Mouse (Mus musculus) intestine, postnatal 0 days (tissue): Measurements from ENCODE around the gene Efcab9. TPM values are rescaled to one million over a fixed set of nuclear protein-coding genes. Genes with fewer than 3 reads are reported as not detected.
A peak's percentile ranks its signal among the peaks of the same experiment; 100 is the strongest.

Source experiments
- ATAC-seq: fragments of 200-750 bp; cut with Nextera tagmentation; 2 replicates; pipeline ENCODE4 v1.8.0; 2017; ENCODE audit warnings: mild to moderate bottlenecking, moderate TSS enrichment, moderate library complexity
- H3K27ac ChIP-seq: fragments of 300-500 bp; sonication (generic); 2 replicates; pipeline ENCODE4 v1.5.1; 2014; ENCODE audit warnings: mild to moderate bottlenecking, low read depth, low read length, moderate library complexity
- H3K27me3 ChIP-seq: fragments of 300-500 bp; sonication (generic); replicated peaks from 2 replicates; pipeline ENCODE4 v1.6.1; 2014; ENCODE audit warnings: low read length, mixed read lengths; ENCODE audit not compliant: control insufficient read depth, insufficient read depth
- H3K36me3 ChIP-seq: fragments of 300-500 bp; sonication (generic); 2 replicates; pipeline ENCODE4 v1.6.1; 2014; ENCODE audit warnings: mild to moderate bottlenecking, moderate library complexity; ENCODE audit not compliant: control insufficient read depth, insufficient read depth
- H3K4me1 ChIP-seq: fragments of 300-500 bp; sonication (generic); replicated peaks from 2 replicates; pipeline ENCODE4 v1.6.1; 2014; ENCODE audit warnings: antibody characterized with exemption, low read length, mixed read lengths; ENCODE audit not compliant: control insufficient read depth, insufficient read depth
- H3K4me2 ChIP-seq: fragments of 300-500 bp; sonication (generic); replicated peaks from 2 replicates; pipeline ENCODE4 v1.6.1; 2014; ENCODE audit warnings: low read depth, mild to moderate bottlenecking, moderate library complexity
- H3K4me3 ChIP-seq: fragments of 300-500 bp; sonication (generic); 2 replicates; pipeline ENCODE4 v1.5.1; 2014; ENCODE audit warnings: low read depth, low read length
- H3K9ac ChIP-seq: fragments of 300-500 bp; sonication (generic); 2 replicates; pipeline ENCODE4 v1.6.1; 2014; ENCODE audit warnings: mild to moderate bottlenecking, low read depth, low read length
- H3K9me3 ChIP-seq: fragments of 300-500 bp; sonication (generic); 2 replicates; pipeline ENCODE4 v1.6.1; 2016; ENCODE audit warnings: mixed run types; ENCODE audit not compliant: control insufficient read depth
- CTCF ChIP-seq: sonication (generic); IDR thresholded peaks from 2 replicates; pipeline ENCODE4 v1.5.1; 2016; ENCODE audit warnings: low read depth, mild to moderate bottlenecking, control low read depth, antibody characterized with exemption, moderate library complexity
- WGBS: fragments of 180-500 bp; shearing (Covaris S2); extraction: QIAGEN DNeasy Blood & Tissue Kit; methylation state at CpG from one replicate; pipeline ENCODE4 v1.1.7; 2014; 5-methylcytosine and 5-hydroxymethylcytosine counted together
- polyA plus RNA-seq: library from polyadenylated mRNA; unstranded; fragments of >200 nt; fragmentation: Nextera tagmentation; extraction: Ambion mirVana; gene quantifications from 2 replicates; pipeline ENCODE4 v1.2.1, GENCODE M21; 2015

Efcab9 gene
- polyA plus RNA-seq, 1 experiment from 2014 or later, result 0.21 TPM

GRCm38 (mm10) chr11:32552401-32553090 is 20.7 kb upstream of the Efcab9 start:
- Histone ChIP-seq H3K9ac (no peak overlapping the region), H3K27me3 (no peaks in the 10 kb centered on the region), H3K4me2 (no peak overlapping the region), H3K4me1 (0 out of 2 replicates have a peak, but pooled peaks cover 10% of the 10 kb centered on the region), H3K4me3 (no peak overlapping the region), H3K27ac (peak overlapping the region; percentile 41; the same call in 1 of the 2 replicates), H3K36me3 (no peaks in the 10 kb centered on the region), H3K9me3 (no peaks in the 10 kb centered on the region)
- WGBS, result 48% methylated on average over 13 of the region's 13 CpGs
- TF ChIP-seq CTCF, result no peak
- no peak for ATAC-seq

- H3K4me2 ChIP-seq, result no peak overlapping the region
- H3K9ac ChIP-seq, result no peak overlapping the region
- no peak overlapping the region for H3K4me3 ChIP-seq
- 0 out of 2 replicates have a peak, but pooled peaks cover 10% of the 10 kb centered on the region for H3K4me1 ChIP-seq
- H3K9me3 ChIP-seq, result no peaks in the 10 kb centered on the region
- peak overlapping the region; percentile 7; the same call in 1 of the 2 replicates for H3K27ac ChIP-seq
- peaks cover 3% of the 10 kb centered on the region; the same call in 1 of the 2 replicates for H3K36me3 ChIP-seq
- WGBS, result 44% methylated on average over 12 of the region's 12 CpGs
- ATAC-seq, result no peak
- no peak for TF ChIP-seq CTCF
- H3K27me3 ChIP-seq, result no peaks in the 10 kb centered on the region
These were observed 19.9 kb upstream of the Efcab9 start for GRCm38 (mm10) chr11:32551579-32552297.

GRCm38 (mm10) chr11:32551056-32551455 is 19.2 kb upstream of the Efcab9 start:
- no peak overlapping the region for H3K4me3 ChIP-seq
- TF ChIP-seq CTCF, result no peak
- 0 out of 2 replicates have a peak, but pooled peaks cover 10% of the 10 kb centered on the region for H3K4me1 ChIP-seq
- H3K4me2 ChIP-seq, result no peak overlapping the region
- H3K9ac ChIP-seq, result no peak overlapping the region
- WGBS, result 87% methylated on average over 4 of the region's 4 CpGs
- H3K9me3 ChIP-seq, result no peaks in the 10 kb centered on the region
- no peaks in the 10 kb centered on the region for H3K27me3 ChIP-seq
- no peak for ATAC-seq
- H3K36me3 ChIP-seq, result peaks cover 3% of the 10 kb centered on the region; the same call in 1 of the 2 replicates
- no peak overlapping the region for H3K27ac ChIP-seq

GRCm38 (mm10) chr11:32550102-32550501 is 18.2 kb upstream of the Efcab9 start:
- no peak for TF ChIP-seq CTCF
- WGBS, result 76% methylated on average over 4 of the region's 4 CpGs
- no peak overlapping the region for H3K27ac ChIP-seq
- no peak overlapping the region for H3K4me2 ChIP-seq
- H3K4me3 ChIP-seq, result no peak overlapping the region
- no peak overlapping the region for H3K9ac ChIP-seq
- no peaks in the 10 kb centered on the region for H3K27me3 ChIP-seq
- H3K36me3 ChIP-seq, result peaks cover 3% of the 10 kb centered on the region; the same call in 1 of the 2 replicates
- H3K4me1 ChIP-seq, result 0 out of 2 replicates have a peak, but pooled peaks cover 6% of the 10 kb centered on the region
- H3K9me3 ChIP-seq, result no peaks in the 10 kb centered on the region
- ATAC-seq, result no peak

- H3K36me3 ChIP-seq, result peaks cover 3% of the 10 kb centered on the region; the same call in 1 of the 2 replicates
- ATAC-seq, result no peak
- H3K4me2 ChIP-seq, result no peak overlapping the region
- no peaks in the 10 kb centered on the region for H3K9me3 ChIP-seq
- H3K9ac ChIP-seq, result no peak overlapping the region
- WGBS, result 94% methylated on average over 6 of the region's 6 CpGs
- no peak for TF ChIP-seq CTCF
- H3K4me3 ChIP-seq, result no peak overlapping the region
- H3K4me1 ChIP-seq, result 0 out of 2 replicates have a peak, but pooled peaks cover 4% of the 10 kb centered on the region
- H3K27me3 ChIP-seq, result no peaks in the 10 kb centered on the region
- H3K27ac ChIP-seq, result no peak overlapping the region
These were observed 17.4 kb upstream of the Efcab9 start for GRCm38 (mm10) chr11:32549236-32549635.

GRCm38 (mm10) chr11:32548240-32548639 is 16.4 kb upstream of the Efcab9 start:
- Histone ChIP-seq H3K4me3 (no peak overlapping the region), H3K9ac (no peak overlapping the region), H3K4me1 (0 out of 2 replicates have a peak, but pooled peaks cover 1% of the 10 kb centered on the region), H3K27me3 (no peaks in the 10 kb centered on the region), H3K9me3 (no peaks in the 10 kb centered on the region), H3K36me3 (peaks cover 3% of the 10 kb centered on the region; the same call in 1 of the 2 replicates), H3K4me2 (no peak overlapping the region), H3K27ac (no peak overlapping the region)
- no peak for TF ChIP-seq CTCF
- 82% methylated on average over 4 of the region's 4 CpGs for WGBS
- ATAC-seq, result no peak
